Mouse (Mus musculus) macrophage (primary cell): Measurements from ENCODE around the gene Olfr961. TPM values are rescaled to one million over a fixed set of nuclear protein-coding genes. Genes with fewer than 3 reads are reported as not detected.

Experiments used
- H3K27ac ChIP-seq: fragments of 350-480 bp; formaldehyde crosslinking; 2 replicates; pipeline ENCODE4 v1.9.0; 2021
- H3K36me3 ChIP-seq: fragments of 350-480 bp; formaldehyde crosslinking; 2 replicates; pipeline ENCODE4 v1.9.0; 2021; ENCODE audit errors: inconsistent target
- H3K4me3 ChIP-seq: fragments of 350-480 bp; formaldehyde crosslinking; 2 replicates; pipeline ENCODE4 v1.9.0; 2021; ENCODE audit errors: inconsistent target
- H3K79me2 ChIP-seq: fragments of 350-480 bp; formaldehyde crosslinking; 2 replicates; pipeline ENCODE4 v1.9.0; 2021; ENCODE audit errors: inconsistent target
- WGBS: methylation state at CpG from one replicate; pipeline ENCODE4 v1.1.7; 2026; ENCODE audit warnings: inconsistent platforms; ENCODE audit not compliant: missing documents; 5-methylcytosine and 5-hydroxymethylcytosine counted together
- polyA plus RNA-seq: library from polyadenylated mRNA; stranded (reverse); fragments of 250-400 nt; gene quantifications from 3 replicates; pipeline ENCODE4 v1.2.4, GENCODE M21; 2018; ENCODE audit warnings: inconsistent platforms

Gene Olfr961
- polyA plus RNA-seq, 1 experiment from 2014 or later = not detected

DNA sequence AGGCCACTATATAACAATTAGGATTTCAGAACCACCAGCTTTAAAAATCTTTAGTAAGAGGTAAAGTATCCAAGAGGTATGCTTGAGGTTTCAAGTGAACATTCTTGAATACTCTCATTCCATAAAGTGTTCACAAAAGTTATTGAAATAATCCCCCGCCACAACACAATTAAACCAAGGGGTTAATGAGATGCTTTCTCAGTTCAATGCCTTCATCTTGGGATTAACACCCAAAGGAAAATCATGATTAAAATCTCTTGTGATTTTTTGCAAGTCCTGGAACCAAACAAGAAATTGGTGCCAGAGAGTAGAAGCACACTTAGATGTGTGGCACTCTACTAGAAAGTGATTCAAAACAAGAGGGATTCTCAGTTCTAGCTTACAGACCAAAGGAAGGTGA lies 22.0 kb downstream of the Olfr961 start, which contains the start of gene Olfr963:
Gene Olfr963, plus strand, starts transcription at position 301 of the 400 bp plus-strand sequence.
- WGBS = 94% methylated on average over 1 of the region's 1 CpGs
- Histone ChIP-seq H3K27ac (no peak within 1 kb of the TSS), H3K36me3 (no peaks in the 10 kb centered on the region), H3K4me3 (no peak within 1 kb of the TSS), H3K79me2 (no peaks in the 10 kb centered on the region)

- H3K36me3 ChIP-seq = no peaks in the 10 kb centered on the region
- 66% methylated on average over 2 of the region's 2 CpGs for whole genome bisulfite sequencing
- H3K27ac ChIP-seq = no peak overlapping the region
- no peak overlapping the region for H3K4me3 ChIP-seq
- no peaks in the 10 kb centered on the region for H3K79me2 ChIP-seq
Observed at GRCm38 (mm10) chr9:39669723-39670122, 24.8 kb downstream of the Olfr961 start.

GRCm38 (mm10) chr9:39674820-39675219 lies 29.9 kb downstream of the Olfr961 start:
- WGBS = 8% methylated on average over 1 of the region's 2 CpGs
- no peaks in the 10 kb centered on the region for H3K36me3 ChIP-seq
- no peak overlapping the region for H3K27ac ChIP-seq
- no peaks in the 10 kb centered on the region for H3K79me2 ChIP-seq
- no peak overlapping the region for H3K4me3 ChIP-seq

DNA sequence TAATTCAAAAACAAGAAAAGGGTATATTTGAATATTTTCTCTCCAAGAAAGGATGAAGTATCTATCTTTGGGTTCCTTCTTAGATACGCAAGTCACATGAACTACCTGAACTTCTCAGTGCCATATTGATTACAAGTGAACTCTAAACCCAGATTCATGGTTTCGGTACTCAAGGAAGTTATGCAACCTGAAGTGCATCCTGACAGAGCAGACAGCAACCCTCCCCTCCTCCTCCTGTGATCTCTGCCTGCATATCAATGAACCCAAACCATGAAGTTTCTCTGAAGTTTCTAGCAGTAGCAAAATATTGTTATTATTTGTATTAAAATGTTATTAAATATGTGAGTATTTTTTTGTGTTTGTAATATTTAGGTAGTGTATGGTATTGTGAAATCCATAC lies 33.7 kb downstream of the Olfr961 start:
- Histone ChIP-seq H3K27ac (no peak overlapping the region), H3K36me3 (no peaks in the 10 kb centered on the region), H3K79me2 (no peaks in the 10 kb centered on the region), H3K4me3 (no peak overlapping the region)
- 42% methylated on average over 2 of the region's 2 CpGs for WGBS

DNA sequence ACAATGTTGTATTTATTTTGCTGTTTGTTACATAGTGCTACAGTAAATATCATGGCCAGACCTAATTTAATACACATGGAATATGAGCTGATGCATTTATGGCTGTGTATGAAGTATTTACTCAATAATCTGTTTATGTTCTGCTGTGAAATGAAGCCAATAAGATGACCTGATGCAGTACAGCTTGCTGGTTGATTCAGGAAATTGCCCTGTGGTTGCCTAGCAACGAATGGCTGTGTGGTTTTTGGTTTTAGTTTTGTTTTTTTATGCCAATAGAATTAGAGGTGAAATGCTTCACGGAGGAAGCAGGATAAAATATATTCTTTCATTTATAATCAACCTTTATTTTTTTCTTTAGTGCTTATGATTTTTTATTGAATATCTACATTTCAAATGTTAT lies 34.4 kb downstream of the Olfr961 start:
- 0% methylated on average over 2 of the region's 2 CpGs for WGBS
- Histone ChIP-seq H3K4me3 (no peak overlapping the region), H3K27ac (no peak overlapping the region)

More for the DNA sequence above, 34.4 kb downstream of the Olfr961 start:
- Histone ChIP-seq H3K36me3 (no peaks in the 10 kb centered on the region), H3K79me2 (no peaks in the 10 kb centered on the region)

Other genes with a start within 250 kb of the Olfr961 start
- gene Olfr952, start 217.9 kb upstream of the Olfr961 start, polyA plus RNA-seq = not detected in 3 replicates
- not detected in 3 replicates for gene Olfr954, start 188.4 kb upstream of the Olfr961 start, polyA plus RNA-seq
- gene Olfr955, start 173.1 kb upstream of the Olfr961 start, polyA plus RNA-seq = not detected in 3 replicates
- not detected in 3 replicates for gene Olfr44, start 151.1 kb upstream of the Olfr961 start, polyA plus RNA-seq
- not detected in 3 replicates for gene Olfr957, start 129.3 kb upstream of the Olfr961 start, polyA plus RNA-seq
- gene Olfr958, start 91.0 kb upstream of the Olfr961 start, polyA plus RNA-seq = not detected in 3 replicates
- not detected in 3 replicates for gene Olfr959, start 69.5 kb upstream of the Olfr961 start, polyA plus RNA-seq
- not detected in 3 replicates for gene AW551984, start 40.7 kb upstream of the Olfr961 start, polyA plus RNA-seq
- gene Olfr148, start 34.4 kb upstream of the Olfr961 start, polyA plus RNA-seq = not detected in 3 replicates
- not detected in 3 replicates for gene Olfr960, start 23.7 kb upstream of the Olfr961 start, polyA plus RNA-seq
- gene Olfr963, start 22.1 kb downstream of the Olfr961 start, polyA plus RNA-seq = not detected in 3 replicates
- not detected in 3 replicates for gene Olfr149, start 62.0 kb downstream of the Olfr961 start, polyA plus RNA-seq
- gene Olfr965, start 66.3 kb downstream of the Olfr961 start, polyA plus RNA-seq = not detected in 3 replicates
- not detected in 3 replicates for gene Olfr150, start 85.9 kb downstream of the Olfr961 start, polyA plus RNA-seq
- gene Olfr967, start 101.2 kb downstream of the Olfr961 start, polyA plus RNA-seq = not detected in 3 replicates
- not detected in 3 replicates for gene Olfr968, start 138.2 kb downstream of the Olfr961 start, polyA plus RNA-seq
- gene Olfr969, start 145.9 kb downstream of the Olfr961 start, polyA plus RNA-seq = not detected in 3 replicates
- not detected in 3 replicates for gene Olfr970, start 163.8 kb downstream of the Olfr961 start, polyA plus RNA-seq
- not detected in 3 replicates for gene Olfr971, start 191.8 kb downstream of the Olfr961 start, polyA plus RNA-seq
- not detected in 3 replicates for gene Olfr972, start 221.3 kb downstream of the Olfr961 start, polyA plus RNA-seq